Mouse (Mus musculus) kidney, embryonic 14.5 days (tissue): ENCODE measurements around the gene Pcmt1. TPM values are rescaled to one million over a fixed set of nuclear protein-coding genes. Genes with fewer than 3 reads are reported as not detected.

Experiments used
- ATAC-seq: fragments of 200-750 bp; cut with Nextera tagmentation; 2 replicates; pipeline ENCODE4 v1.8.0; 2017; ENCODE audit warnings: moderate number of reproducible peaks, mild to moderate bottlenecking, moderate TSS enrichment, moderate library complexity; ENCODE audit not compliant: low FRiP score, low TSS enrichment
- H3K27ac ChIP-seq: fragments of 300-500 bp; sonication (generic); 2 replicates; pipeline ENCODE4 v1.5.1; 2014; ENCODE audit warnings: low read depth, mild to moderate bottlenecking, low read length, moderate library complexity, mixed read lengths
- H3K27me3 ChIP-seq: fragments of 300-500 bp; sonication (generic); 2 replicates; pipeline ENCODE4 v1.6.1; 2014; ENCODE audit warnings: mild to moderate bottlenecking, low read length; ENCODE audit not compliant: control insufficient read depth, insufficient read depth
- H3K36me3 ChIP-seq: fragments of 300-500 bp; sonication (generic); 2 replicates; pipeline ENCODE4 v1.6.1; 2014; ENCODE audit warnings: low read length, mixed read lengths; ENCODE audit not compliant: control insufficient read depth, insufficient read depth
- H3K4me1 ChIP-seq: fragments of 300-500 bp; sonication (generic); 2 replicates; pipeline ENCODE4 v1.6.1; 2014; ENCODE audit warnings: low read length, mixed read lengths; ENCODE audit not compliant: control insufficient read depth, insufficient read depth
- H3K4me2 ChIP-seq: fragments of 300-500 bp; sonication (generic); replicated peaks from 2 replicates; pipeline ENCODE4 v1.6.1; 2014; ENCODE audit warnings: low read depth, mild to moderate bottlenecking, low read length
- H3K4me3 ChIP-seq: fragments of 300-500 bp; sonication (generic); 2 replicates; pipeline ENCODE4 v1.5.1; 2014; ENCODE audit warnings: mild to moderate bottlenecking, low read length
- H3K9ac ChIP-seq: fragments of 300-500 bp; sonication (generic); 2 replicates; pipeline ENCODE4 v1.6.1; 2014; ENCODE audit warnings: low read depth, mild to moderate bottlenecking, low read length, moderate library complexity
- H3K9me3 ChIP-seq: fragments of 300-500 bp; sonication (generic); 2 replicates; pipeline ENCODE4 v1.6.1; 2016; ENCODE audit warnings: low read length; ENCODE audit not compliant: control insufficient read depth
- WGBS: fragments of 180-500 bp; shearing (Covaris S2); extraction: QIAGEN DNeasy Blood & Tissue Kit; methylation state at CpG from one replicate; pipeline ENCODE4 v1.1.7; 2014; 5-methylcytosine and 5-hydroxymethylcytosine counted together
- polyA plus RNA-seq: library from polyadenylated mRNA; unstranded; fragments of >200 nt; fragmentation: Nextera tagmentation; extraction: Ambion mirVana; gene quantifications from 2 replicates; pipeline ENCODE4 v1.2.1, GENCODE M21; 2014

The Pcmt1 gene
- polyA plus RNA-seq: 109 TPM in 2 replicates

DNA sequence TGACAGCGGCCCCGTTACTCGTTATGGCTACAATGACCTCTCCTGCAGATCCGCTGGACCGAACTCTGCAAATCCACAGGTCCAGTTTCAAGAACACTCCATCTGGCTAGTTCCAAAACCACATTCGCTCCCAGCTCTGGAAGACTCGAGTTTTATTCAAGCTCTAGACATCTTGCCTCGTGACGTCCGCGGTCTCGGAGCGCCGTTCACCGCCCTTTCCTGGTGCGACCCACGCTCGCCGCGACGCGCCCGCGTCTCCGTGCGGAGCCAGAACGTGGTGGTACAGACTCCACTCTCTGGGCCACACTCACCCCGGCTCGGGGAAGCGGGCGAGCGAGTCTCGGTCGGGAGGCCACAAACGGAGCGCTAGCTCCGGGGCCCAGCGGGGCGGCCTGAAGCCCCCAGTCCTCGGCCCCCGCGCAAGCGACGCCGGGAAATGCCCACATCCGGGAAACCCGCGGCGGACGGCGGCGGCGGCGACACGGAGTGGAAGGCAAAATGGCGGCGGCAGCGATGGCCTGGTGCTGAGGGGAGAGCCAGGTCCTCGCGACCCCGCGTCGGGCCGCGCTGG is at the start of gene Pcmt1, which contains the start of gene Lats1:
TSS of gene Pcmt1 (minus strand) at position 406 of the 571 bp plus-strand sequence.
TSS of gene Lats1 (plus strand) at position 484 of the 571 bp plus-strand sequence.
- ATAC-seq: peak; percentile 84
- peaks cover 33% of the 10 kb centered on the region for H3K36me3 ChIP-seq
- under 1% methylated on average over 65 of the region's 65 CpGs for WGBS

DNA sequence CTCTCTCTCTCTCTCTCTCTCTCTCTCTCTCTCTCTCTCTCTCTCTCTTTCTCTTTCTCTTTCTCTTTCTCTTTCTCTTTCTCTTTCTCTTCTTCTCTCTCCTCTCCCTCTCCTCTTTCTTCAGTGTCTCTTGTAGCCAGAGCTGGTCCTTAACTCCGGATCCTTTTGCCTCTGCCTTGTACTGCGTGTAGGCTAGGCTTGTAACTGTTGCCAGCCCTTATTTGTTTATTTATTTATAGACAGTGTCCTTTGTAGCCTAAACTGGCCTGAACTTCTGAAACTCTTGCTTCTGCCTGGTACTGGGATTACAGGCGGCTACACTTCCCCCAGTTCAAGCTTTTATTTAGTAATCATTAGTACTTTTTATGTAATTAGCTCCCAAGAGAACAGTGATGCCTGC is 46.1 kb upstream of the Pcmt1 start:
- no peaks in the 10 kb centered on the region for H3K9me3 ChIP-seq
- no peak overlapping the region for H3K27ac ChIP-seq
- H3K4me1 ChIP-seq: no peaks in the 10 kb centered on the region
- H3K4me3 ChIP-seq: peak overlapping the region; percentile 85
- H3K27me3 ChIP-seq: no peaks in the 10 kb centered on the region
- H3K9ac ChIP-seq: 0 out of 2 replicates have a peak overlapping the region, but pooled peaks have one; percentile 5
- H3K36me3 ChIP-seq: no peaks in the 10 kb centered on the region
- peak overlapping the region; percentile 60 for H3K4me2 ChIP-seq
- WGBS: 24% methylated on average over 3 of the region's 3 CpGs
- no peak for ATAC-seq

More for the DNA sequence above, at the start of gene Pcmt1, which contains the start of gene Lats1:
- Histone ChIP-seq H3K27ac (peak within 1 kb of the TSS; percentile 99), H3K9me3 (no peaks in the 10 kb centered on the region), H3K4me1 (peaks cover 25% of the 10 kb centered on the region), H3K9ac (peak within 1 kb of the TSS; percentile 100), H3K4me2 (peak within 1 kb of the TSS; percentile 56), H3K27me3 (no peaks in the 10 kb centered on the region), H3K4me3 (peak within 1 kb of the TSS; percentile 96)

DNA sequence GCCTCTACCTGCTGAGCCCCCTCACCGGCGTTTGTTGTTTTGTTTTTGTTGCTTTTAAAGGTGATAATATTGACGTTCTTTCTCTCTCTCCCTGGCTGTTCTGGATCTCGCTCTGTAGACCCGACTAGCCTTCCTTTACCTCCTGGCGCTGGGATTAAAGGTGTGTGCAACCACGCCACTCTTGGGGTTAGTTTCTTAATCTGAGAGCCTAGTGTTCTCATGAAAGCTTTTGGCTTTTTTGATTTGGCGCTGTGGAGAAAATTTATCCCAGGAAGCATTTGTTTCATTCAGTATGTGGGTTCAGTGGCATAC is 45.5 kb upstream of the Pcmt1 start:
- H3K4me3 ChIP-seq: peak overlapping the region; percentile 85
- H3K9ac ChIP-seq: peak overlapping the region; percentile 76
- WGBS: 0% methylated on average over 8 of the region's 8 CpGs
- H3K4me2 ChIP-seq: peak overlapping the region; percentile 60
- peak overlapping the region; percentile 79; the same call in 1 of the 2 replicates for H3K27ac ChIP-seq
- no peak for ATAC-seq
- no peaks in the 10 kb centered on the region for H3K27me3 ChIP-seq
- H3K9me3 ChIP-seq: no peaks in the 10 kb centered on the region
- H3K4me1 ChIP-seq: no peaks in the 10 kb centered on the region
- H3K36me3 ChIP-seq: no peaks in the 10 kb centered on the region

DNA sequence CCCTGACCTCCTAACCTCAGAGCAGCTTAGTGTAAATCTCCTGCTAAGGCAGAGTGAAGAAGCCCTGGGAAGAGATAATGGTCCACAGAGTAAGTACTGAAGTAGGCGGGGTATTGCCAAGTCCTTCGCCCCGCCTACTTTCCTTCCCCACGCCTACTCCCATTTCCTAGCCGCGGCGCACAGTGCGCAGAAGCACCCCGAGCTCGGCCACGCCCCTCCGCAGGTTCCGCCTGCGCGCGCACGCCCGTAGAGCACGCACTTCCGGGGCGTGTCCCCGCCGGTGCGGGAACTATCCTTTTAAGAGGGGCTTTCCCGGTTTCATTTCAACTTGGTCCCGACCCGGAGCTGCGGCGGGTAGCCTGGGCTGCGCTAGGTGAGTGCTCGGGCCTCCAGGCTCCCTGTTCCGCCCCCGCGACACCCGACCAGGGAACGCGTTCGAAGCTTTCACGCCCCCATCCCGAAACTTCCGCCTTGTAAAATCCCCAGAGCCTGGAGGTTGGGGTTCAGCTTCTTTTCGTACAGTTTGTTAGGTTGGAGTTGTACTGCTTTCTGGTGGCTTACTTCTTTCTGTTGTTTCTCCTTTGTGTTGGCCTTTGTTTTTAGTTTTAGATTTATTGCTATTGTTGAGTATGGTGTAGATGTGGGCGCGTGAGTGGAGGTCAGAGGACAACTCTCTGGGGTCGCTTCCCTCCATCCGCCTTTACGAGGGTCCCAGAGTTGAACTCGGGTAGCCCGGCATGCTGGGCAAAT is 45.0 kb upstream of the Pcmt1 start, which contains the start of gene Katna1:
TSS of gene Katna1 (plus strand) at position 250 of the 750 bp plus-strand sequence.
- no peaks in the 10 kb centered on the region for H3K4me1 ChIP-seq
- no peaks in the 10 kb centered on the region for H3K9me3 ChIP-seq
- H3K27me3 ChIP-seq: no peaks in the 10 kb centered on the region
- no peaks in the 10 kb centered on the region for H3K36me3 ChIP-seq
- H3K4me2 ChIP-seq: peak within 1 kb of the TSS; percentile 60
- peak within 1 kb of the TSS; percentile 85 for H3K4me3 ChIP-seq
- peak within 1 kb of the TSS; percentile 76 for H3K9ac ChIP-seq
- ATAC-seq: peak; percentile 99
- H3K27ac ChIP-seq: peak within 1 kb of the TSS; percentile 79
- under 1% methylated on average over 49 of the region's 49 CpGs for WGBS

DNA sequence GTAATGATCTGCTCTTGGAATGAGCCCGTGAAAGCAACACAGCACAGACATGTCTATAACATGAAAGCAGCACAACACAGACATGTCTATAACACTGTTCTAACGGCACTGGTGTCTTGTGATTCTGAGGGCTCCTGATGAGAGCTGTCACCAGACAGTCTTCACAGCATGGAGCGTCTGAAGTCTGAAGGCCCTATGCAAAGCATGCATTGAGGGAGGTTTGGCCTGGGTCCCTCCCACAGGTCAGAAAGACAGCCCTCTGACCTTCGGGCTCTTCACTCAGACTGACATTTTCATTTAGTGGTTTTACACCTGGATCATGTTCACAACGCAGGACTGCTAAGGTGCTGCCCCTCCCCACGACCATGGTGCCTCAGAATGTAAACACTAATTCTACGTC is 34.1 kb upstream of the Pcmt1 start:
- Histone ChIP-seq H3K4me2 (no peak overlapping the region), H3K4me3 (no peak overlapping the region), H3K9me3 (no peaks in the 10 kb centered on the region), H3K9ac (no peak overlapping the region), H3K36me3 (peaks cover 38% of the 10 kb centered on the region), H3K27me3 (no peaks in the 10 kb centered on the region), H3K4me1 (no peaks in the 10 kb centered on the region), H3K27ac (no peak overlapping the region)
- 49% methylated on average over 7 of the region's 7 CpGs for WGBS
- ATAC-seq: no peak

DNA sequence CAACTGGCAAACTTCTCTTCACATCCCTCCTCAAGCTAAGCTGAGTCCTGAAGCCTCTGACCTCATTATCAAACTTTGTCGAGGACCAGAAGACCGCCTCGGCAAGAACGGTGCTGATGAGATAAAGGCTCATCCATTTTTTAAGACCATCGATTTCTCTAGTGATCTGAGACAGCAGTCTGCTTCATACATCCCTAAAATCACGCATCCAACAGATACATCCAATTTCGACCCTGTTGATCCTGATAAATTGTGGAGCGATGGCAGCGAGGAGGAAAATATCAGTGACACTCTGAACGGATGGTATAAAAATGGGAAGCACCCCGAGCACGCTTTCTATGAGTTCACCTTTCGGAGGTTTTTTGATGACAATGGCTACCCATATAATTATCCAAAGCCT is 31.6 kb upstream of the Pcmt1 start:
- Histone ChIP-seq H3K36me3 (peaks cover 55% of the 10 kb centered on the region), H3K27ac (no peak overlapping the region), H3K9me3 (no peaks in the 10 kb centered on the region), H3K9ac (no peak overlapping the region), H3K27me3 (no peaks in the 10 kb centered on the region), H3K4me2 (no peak overlapping the region), H3K4me3 (no peak overlapping the region), H3K4me1 (no peaks in the 10 kb centered on the region)
- 95% methylated on average over 13 of the region's 13 CpGs for WGBS
- no peak for ATAC-seq

DNA sequence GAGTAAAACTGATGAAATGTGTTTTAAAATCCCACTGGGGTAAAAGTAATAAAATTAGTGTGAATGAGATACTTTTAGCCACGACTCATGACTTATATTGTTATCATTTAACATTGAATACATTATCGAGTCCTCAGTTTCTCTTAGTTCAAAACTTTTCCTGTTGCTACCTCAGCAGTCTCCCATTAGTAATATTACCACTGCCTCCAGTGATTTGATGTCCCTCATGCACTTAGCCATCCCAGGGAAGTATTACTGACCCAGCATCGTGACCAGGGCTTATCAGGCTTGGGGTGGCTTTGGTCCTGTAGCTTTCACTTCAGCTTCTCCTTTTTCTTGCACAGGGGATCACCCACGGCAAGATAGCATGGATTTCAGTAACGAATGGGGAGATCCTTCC is 29.2 kb upstream of the Pcmt1 start:
- Histone ChIP-seq H3K9me3 (no peaks in the 10 kb centered on the region), H3K36me3 (peaks cover 69% of the 10 kb centered on the region)
- 91% methylated on average over 5 of the region's 5 CpGs for whole genome bisulfite sequencing

DNA sequence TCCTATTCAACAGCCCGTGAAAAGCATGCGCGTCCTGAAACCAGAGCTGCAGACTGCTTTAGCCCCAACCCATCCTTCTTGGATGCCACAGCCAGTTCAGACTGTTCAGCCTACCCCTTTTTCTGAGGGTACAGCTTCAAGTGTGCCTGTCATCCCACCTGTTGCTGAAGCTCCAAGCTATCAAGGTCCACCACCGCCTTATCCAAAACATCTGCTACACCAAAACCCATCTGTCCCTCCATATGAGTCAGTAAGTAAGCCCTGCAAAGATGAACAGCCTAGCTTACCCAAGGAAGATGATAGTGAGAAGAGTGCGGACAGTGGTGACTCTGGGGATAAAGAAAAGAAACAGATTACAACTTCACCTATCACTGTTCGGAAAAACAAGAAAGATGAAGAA is 21.6 kb upstream of the Pcmt1 start:
- no peaks in the 10 kb centered on the region for H3K27me3 ChIP-seq
- ATAC-seq: no peak
- H3K9me3 ChIP-seq: no peaks in the 10 kb centered on the region
- H3K9ac ChIP-seq: no peak overlapping the region
- peaks cover 85% of the 10 kb centered on the region for H3K36me3 ChIP-seq
- H3K4me1 ChIP-seq: no peaks in the 10 kb centered on the region
- H3K27ac ChIP-seq: no peak overlapping the region
- no peak overlapping the region for H3K4me3 ChIP-seq
- no peak overlapping the region for H3K4me2 ChIP-seq
- 90% methylated on average over 6 of the region's 6 CpGs for WGBS

More for the DNA sequence above, 29.2 kb upstream of the Pcmt1 start:
- H3K9ac ChIP-seq: no peak overlapping the region
- no peak for ATAC-seq
- no peak overlapping the region for H3K27ac ChIP-seq
- no peak overlapping the region for H3K4me3 ChIP-seq
- H3K4me1 ChIP-seq: no peaks in the 10 kb centered on the region
- H3K27me3 ChIP-seq: no peaks in the 10 kb centered on the region
- no peak overlapping the region for H3K4me2 ChIP-seq

DNA sequence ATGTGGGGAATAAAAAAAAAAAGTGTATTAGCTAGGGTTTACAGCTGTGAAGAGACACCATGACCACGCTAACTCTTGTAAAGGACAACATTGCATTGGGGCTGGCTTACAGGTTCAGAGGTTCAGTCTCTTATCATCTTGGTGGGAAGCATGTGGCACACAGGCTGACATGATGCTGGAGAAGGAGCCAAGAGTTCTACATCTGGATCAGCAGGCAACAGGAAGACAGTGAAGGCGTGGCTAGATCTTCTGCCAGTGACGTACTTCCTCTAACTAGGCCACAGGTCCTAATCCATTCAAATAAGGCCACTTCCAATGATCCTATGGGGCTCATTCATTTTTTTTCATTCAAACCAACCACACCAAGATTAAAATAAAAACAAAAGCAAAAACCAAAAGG is 19.2 kb upstream of the Pcmt1 start:
- H3K4me2 ChIP-seq: no peak overlapping the region
- no peak overlapping the region for H3K9ac ChIP-seq
- H3K4me1 ChIP-seq: no peaks in the 10 kb centered on the region
- H3K4me3 ChIP-seq: no peak overlapping the region
- WGBS: 88% methylated on average over 3 of the region's 3 CpGs
- ATAC-seq: no peak
- H3K36me3 ChIP-seq: peaks cover 86% of the 10 kb centered on the region
- H3K27me3 ChIP-seq: no peaks in the 10 kb centered on the region
- no peak overlapping the region for H3K27ac ChIP-seq
- no peaks in the 10 kb centered on the region for H3K9me3 ChIP-seq
